Mouse (Mus musculus) C2C12 (cell line): ENCODE measurements at regions not wholly inside any gene's neighbourhood (a gene's known extent, or its start where the extent isn't known, plus 50 kb on each side); places are given as distances from the start of the nearest gene placed in this dataset.
A peak's percentile ranks its signal among the peaks of the same experiment; 100 is the strongest.

Source experiments
- H3K27me3 ChIP-seq: one replicate; pipeline ENCODE4 v1.6.1; 2011; ENCODE audit not compliant: control insufficient read depth, insufficient read depth, insufficient read length
- H3K36me3 ChIP-seq: one replicate; pipeline ENCODE4 v1.6.1; 2011; ENCODE audit not compliant: control insufficient read depth, insufficient read depth
- H3K4me3 ChIP-seq: one replicate; pipeline ENCODE4 v1.5.1; 2011; ENCODE audit warnings: mild to moderate bottlenecking, control low read depth; ENCODE audit not compliant: poor library complexity, insufficient read depth, severe bottlenecking
- H3K79me2 ChIP-seq: one replicate; pipeline ENCODE4 v1.6.1; 2011; ENCODE audit not compliant: control insufficient read depth, insufficient read depth
- H3K79me3 ChIP-seq: one replicate; pipeline ENCODE4 v1.6.1; 2011; ENCODE audit warnings: low read depth, control low read depth
- H3ac ChIP-seq: one replicate; pipeline ENCODE3; 2011; ENCODE audit warnings: low read depth; ENCODE audit not compliant: control insufficient read depth, insufficient read length
- CEBPB ChIP-seq: IDR thresholded peaks from one replicate; pipeline ENCODE4 v1.6.1; 2011; ENCODE audit warnings: low read depth, mild to moderate bottlenecking, control low read depth, moderate library complexity
- CTCF ChIP-seq: IDR thresholded peaks from one replicate; pipeline ENCODE4 v1.5.1; 2011; ENCODE audit not compliant: control insufficient read depth, insufficient read depth, insufficient read length
- FOSL1 ChIP-seq: IDR thresholded peaks from one replicate; pipeline ENCODE4 v1.8.0; 2011; ENCODE audit warnings: mild to moderate bottlenecking, low read length; ENCODE audit not compliant: poor library complexity, insufficient read depth, severe bottlenecking
- MAX ChIP-seq: IDR thresholded peaks from one replicate; pipeline ENCODE4 v1.6.1; 2011; ENCODE audit warnings: mild to moderate bottlenecking, control low read depth
- MYOD1 ChIP-seq: IDR thresholded peaks from one replicate; pipeline ENCODE4 v1.6.1; 2011; ENCODE audit warnings: low read depth; ENCODE audit not compliant: control insufficient read depth, insufficient read length
- MYOG ChIP-seq: IDR thresholded peaks from one replicate; pipeline ENCODE4 v1.6.1; 2011; ENCODE audit not compliant: control insufficient read depth, insufficient read length; ENCODE audit errors: extremely low read depth
- USF1 ChIP-seq: IDR thresholded peaks from one replicate; pipeline ENCODE4 v1.6.1; 2011; ENCODE audit warnings: low read depth, mild to moderate bottlenecking, control low read depth, moderate library complexity

GRCm38 (mm10) chr8:89679551-89679950, 635.6 kb upstream of the Sall1 start:
- H3K79me3 ChIP-seq: no peaks in the 10 kb centered on the region
- no peak overlapping the region for H3ac ChIP-seq
- H3K79me2 ChIP-seq: no peaks in the 10 kb centered on the region
- no peaks in the 10 kb centered on the region for H3K27me3 ChIP-seq
- TF ChIP-seq MYOG: no peak
- TF ChIP-seq USF1: no peak
- TF ChIP-seq CTCF: no peak
- TF ChIP-seq FOSL1: no peak
- no peak for TF ChIP-seq MAX
- TF ChIP-seq MYOD1: no peak
- no peak for TF ChIP-seq CEBPB
- no peak overlapping the region for H3K4me3 ChIP-seq
- H3K36me3 ChIP-seq: no peaks in the 10 kb centered on the region

- no peak for TF ChIP-seq MYOG
- TF ChIP-seq FOSL1: no peak
- no peak for TF ChIP-seq MAX
- no peak for TF ChIP-seq USF1
- TF ChIP-seq MYOD1: no peak
- TF ChIP-seq CEBPB: no peak
- Histone ChIP-seq H3ac (no peak overlapping the region), H3K36me3 (no peaks in the 10 kb centered on the region), H3K79me2 (no peaks in the 10 kb centered on the region), H3K79me3 (no peaks in the 10 kb centered on the region), H3K4me3 (no peak overlapping the region), H3K27me3 (no peaks in the 10 kb centered on the region)
Measured at GRCm38 (mm10) chr8:89677266-89677665, 633.3 kb upstream of the Sall1 start.

GRCm38 (mm10) chr8:89673911-89674310, 629.9 kb upstream of the Sall1 start:
- Histone ChIP-seq H3ac (no peak overlapping the region), H3K36me3 (no peaks in the 10 kb centered on the region), H3K27me3 (no peaks in the 10 kb centered on the region), H3K79me2 (no peaks in the 10 kb centered on the region), H3K4me3 (no peak overlapping the region), H3K79me3 (no peaks in the 10 kb centered on the region)
- TF ChIP-seq USF1: no peak
- no peak for TF ChIP-seq MAX
- TF ChIP-seq CEBPB: no peak
- TF ChIP-seq MYOG: no peak
- TF ChIP-seq CTCF: no peak
- TF ChIP-seq MYOD1: no peak

GRCm38 (mm10) chr8:89672631-89673030, 628.7 kb upstream of the Sall1 start:
- TF ChIP-seq FOSL1 (no peak), USF1 (no peak), MAX (no peak), MYOD1 (no peak)
- H3K36me3 ChIP-seq: no peaks in the 10 kb centered on the region

GRCm38 (mm10) chr8:89664911-89665689, 621.1 kb upstream of the Sall1 start:
- H3K27me3 ChIP-seq: no peaks in the 10 kb centered on the region
- H3ac ChIP-seq: no peak overlapping the region
- no peaks in the 10 kb centered on the region for H3K36me3 ChIP-seq
- TF ChIP-seq MAX: no peak
- H3K79me2 ChIP-seq: no peaks in the 10 kb centered on the region
- no peak overlapping the region for H3K4me3 ChIP-seq
- H3K79me3 ChIP-seq: no peaks in the 10 kb centered on the region

More at GRCm38 (mm10) chr8:89672631-89673030, 628.7 kb upstream of the Sall1 start:
- H3K79me2 ChIP-seq: no peaks in the 10 kb centered on the region
- no peaks in the 10 kb centered on the region for H3K27me3 ChIP-seq
- H3K79me3 ChIP-seq: no peaks in the 10 kb centered on the region
- H3ac ChIP-seq: no peak overlapping the region
- H3K4me3 ChIP-seq: no peak overlapping the region

- H3K79me3 ChIP-seq: no peaks in the 10 kb centered on the region
- no peaks in the 10 kb centered on the region for H3K36me3 ChIP-seq
- no peak overlapping the region for H3ac ChIP-seq
- no peaks in the 10 kb centered on the region for H3K27me3 ChIP-seq
- no peaks in the 10 kb centered on the region for H3K79me2 ChIP-seq
- H3K4me3 ChIP-seq: no peak overlapping the region
- TF ChIP-seq MYOD1 (no peak), MAX (peak; percentile 24), FOSL1 (peak; percentile 51)
Measured at GRCm38 (mm10) chr8:89663859-89664258, 619.9 kb upstream of the Sall1 start.
